Mouse (Mus musculus): Measurements from ENCODE around the gene Hist3h2ba. TPM values are rescaled to one million over a fixed set of nuclear protein-coding genes. Genes with fewer than 3 reads are reported as not detected.

The Hist3h2ba gene
- total RNA-seq, 2 experiments from 2014 or later, result 1.8 to 1.9 TPM

GRCm38 (mm10) chr11:58983691-58984341 is 35.1 kb downstream of the Hist3h2ba start:
- no peak for ATAC-seq (replicated peaks; ENCODE audit: poor library complexity)

GRCm38 (mm10) chr11:58984657-58985056 is 35.9 kb downstream of the Hist3h2ba start:
- ATAC-seq (replicated peaks; ENCODE audit: poor library complexity), result no peak

- no peak for ATAC-seq (replicated peaks; ENCODE audit: poor library complexity)
Observed at GRCm38 (mm10) chr11:58985299-58985917, 36.7 kb downstream of the Hist3h2ba start.

- ATAC-seq (replicated peaks; ENCODE audit: poor library complexity), result no peak
Observed at GRCm38 (mm10) chr11:58989166-58989565, 40.4 kb downstream of the Hist3h2ba start.

DNA sequence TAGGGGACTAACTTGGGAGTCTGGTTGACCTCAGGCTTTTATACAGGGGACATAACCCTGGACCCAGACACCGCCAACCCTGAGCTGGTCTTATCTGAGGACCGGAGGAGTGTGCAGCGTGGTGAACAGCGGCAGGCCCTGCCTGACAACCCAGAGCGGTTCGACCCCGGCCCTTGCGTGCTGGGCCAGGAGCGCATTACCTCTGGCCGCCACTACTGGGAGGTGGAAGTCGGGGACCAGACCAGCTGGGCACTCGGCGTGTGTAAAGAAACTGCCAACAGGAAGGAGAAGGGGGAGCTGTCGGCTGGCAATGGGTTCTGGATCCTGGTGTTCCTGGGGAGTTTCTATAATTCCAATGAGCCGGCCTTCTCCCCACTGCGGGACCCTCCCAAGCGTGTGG is 41.4 kb downstream of the Hist3h2ba start:
- no peak for ATAC-seq (replicated peaks; ENCODE audit: poor library complexity)

- ATAC-seq (replicated peaks; ENCODE audit: poor library complexity), result no peak
Observed at GRCm38 (mm10) chr11:58990794-58991193, 42.1 kb downstream of the Hist3h2ba start.

DNA sequence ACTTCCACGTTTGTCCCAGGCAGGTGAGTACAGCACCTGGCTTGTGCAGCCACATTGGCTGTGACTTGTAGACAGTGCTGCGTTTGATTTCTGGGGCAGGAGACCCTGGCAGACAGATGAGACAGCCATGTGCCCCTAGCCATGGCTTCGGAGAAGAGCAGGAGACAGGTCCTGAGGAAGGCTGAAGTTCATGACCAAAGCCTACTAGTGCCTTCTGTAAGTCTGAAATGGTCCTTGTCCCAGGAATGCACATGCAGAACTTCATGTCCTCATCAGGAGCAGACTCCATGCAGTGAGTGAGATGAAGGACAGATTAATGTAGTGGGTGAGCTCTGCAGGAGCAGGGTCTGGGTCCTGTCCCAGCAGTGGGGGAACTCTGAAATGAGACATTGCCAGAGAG is 43.2 kb downstream of the Hist3h2ba start:
- ATAC-seq (replicated peaks; ENCODE audit: poor library complexity), result no peak

GRCm38 (mm10) chr11:58993091-58993670 is 44.5 kb downstream of the Hist3h2ba start:
- no peak for ATAC-seq (replicated peaks; ENCODE audit: poor library complexity)

DNA sequence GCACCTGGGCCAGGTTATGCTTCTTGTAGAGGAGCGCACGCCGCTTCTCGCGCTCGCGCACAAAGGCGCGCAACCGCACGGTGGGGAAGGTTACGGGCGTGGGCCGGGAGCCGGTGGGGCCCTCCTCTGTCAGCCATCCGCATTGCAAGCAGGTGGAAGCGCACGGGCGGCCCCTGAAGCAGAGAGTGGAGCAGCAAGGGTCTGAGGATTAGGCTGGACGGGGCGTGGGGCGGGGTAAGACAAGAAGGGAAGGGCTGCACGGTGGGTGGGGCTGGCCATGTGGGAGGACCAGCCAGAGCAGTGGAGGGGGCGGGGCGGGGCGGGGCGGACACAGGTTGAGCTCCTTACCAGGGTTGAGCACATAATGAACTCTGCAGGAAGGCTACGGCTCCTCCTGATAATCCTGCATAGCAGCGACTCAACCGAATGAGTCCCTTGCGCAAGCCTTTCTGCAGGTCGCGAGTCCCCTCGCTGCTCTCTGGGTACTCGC is 45.7 kb downstream of the Hist3h2ba start:
- peak; percentile 63 for ATAC-seq (replicated peaks; ENCODE audit: poor library complexity)

DNA sequence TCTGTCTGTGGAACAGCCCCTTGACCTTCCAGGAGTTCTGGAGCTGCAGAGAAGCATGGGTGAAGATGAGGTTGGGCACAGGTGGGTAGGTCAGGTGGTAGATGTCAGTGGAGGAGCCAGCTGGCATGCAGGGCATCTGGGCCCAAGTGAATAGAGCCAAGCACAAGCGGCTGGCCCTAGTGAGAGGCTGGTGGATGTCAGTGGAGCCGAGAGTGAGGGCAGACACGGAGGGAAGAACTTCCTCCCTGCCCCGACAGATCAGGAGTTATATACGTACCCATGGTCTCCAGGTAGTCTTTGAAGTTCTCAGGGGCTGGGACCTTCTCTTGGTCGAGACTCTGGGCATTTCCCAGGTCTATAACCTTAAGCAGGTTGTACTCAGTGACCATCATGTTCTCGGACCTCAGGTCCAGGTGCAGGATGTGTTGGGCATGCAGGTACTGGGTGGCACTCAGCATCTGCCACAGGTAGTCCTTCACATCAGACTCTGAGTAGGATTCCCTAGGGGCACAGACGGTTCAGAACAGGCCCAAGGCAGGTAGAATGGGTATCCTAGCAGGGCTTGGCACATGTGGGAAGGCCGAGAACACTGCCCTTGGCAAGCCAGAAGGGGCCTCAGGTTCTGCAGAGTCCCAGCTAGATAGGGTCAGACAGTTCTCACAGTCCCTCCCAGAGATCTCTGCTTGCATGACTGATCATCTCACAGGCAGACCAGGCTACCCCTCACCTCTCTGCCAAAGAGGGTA is 46.5 kb downstream of the Hist3h2ba start:
- ATAC-seq (replicated peaks; ENCODE audit: poor library complexity), result no peak

- peak; percentile 66 for ATAC-seq (replicated peaks; ENCODE audit: poor library complexity)
Observed at GRCm38 (mm10) chr11:58995807-58996370, 47.2 kb downstream of the Hist3h2ba start.

- no peak for ATAC-seq (replicated peaks; ENCODE audit: poor library complexity)
Observed at GRCm38 (mm10) chr11:58997541-58997940, 48.8 kb downstream of the Hist3h2ba start.

Other genes with a start within 250 kb of the Hist3h2ba start
- gene Olfr319, start 249.8 kb upstream of the Hist3h2ba start, total RNA-seq (2015), result not detected in 2 replicates
- not detected in 2 replicates for gene Olfr319, start 249.8 kb upstream of the Hist3h2ba start, total RNA-seq (2017)
- gene Olfr318, start 224.9 kb upstream of the Hist3h2ba start, total RNA-seq (2015), result not detected in 2 replicates
- gene Olfr318, start 224.9 kb upstream of the Hist3h2ba start, total RNA-seq (2017), result not detected in 2 replicates
- gene Olfr317, start 209.7 kb upstream of the Hist3h2ba start, total RNA-seq (2015), result not detected in 2 replicates
- not detected in 2 replicates for gene Olfr317, start 209.7 kb upstream of the Hist3h2ba start, total RNA-seq (2017)
- not detected in 2 replicates for gene Olfr316, start 196.2 kb upstream of the Hist3h2ba start, total RNA-seq (2015)
- gene Olfr316, start 196.2 kb upstream of the Hist3h2ba start, total RNA-seq (2017), result not detected in 2 replicates
- gene Olfr315, start 175.7 kb upstream of the Hist3h2ba start, total RNA-seq (2015), result not detected in 2 replicates
- not detected in 2 replicates for gene Olfr315, start 175.7 kb upstream of the Hist3h2ba start, total RNA-seq (2017)
- not detected in 2 replicates for gene Olfr314, start 166.0 kb upstream of the Hist3h2ba start, total RNA-seq (2015)
- gene Olfr314, start 166.0 kb upstream of the Hist3h2ba start, total RNA-seq (2017), result not detected in 2 replicates
- gene Fam183b, start 147.0 kb upstream of the Hist3h2ba start, total RNA-seq (2015), result not detected in 2 replicates
- not detected in 2 replicates for gene Fam183b, start 147.0 kb upstream of the Hist3h2ba start, total RNA-seq (2017)
- gene Olfr313, start 133.9 kb upstream of the Hist3h2ba start, total RNA-seq (2015), result not detected in 2 replicates
- gene Olfr313, start 133.9 kb upstream of the Hist3h2ba start, total RNA-seq (2017), result not detected in 2 replicates
- not detected in 2 replicates for gene Olfr312, start 119.7 kb upstream of the Hist3h2ba start, total RNA-seq (2015)
- gene Olfr312, start 119.7 kb upstream of the Hist3h2ba start, total RNA-seq (2017), result not detected in 2 replicates
- gene Olfr311, start 109.7 kb upstream of the Hist3h2ba start, total RNA-seq (2015), result not detected in 2 replicates
- not detected in 2 replicates for gene Olfr311, start 109.7 kb upstream of the Hist3h2ba start, total RNA-seq (2017)
- gene Gm12258, start 101.8 kb upstream of the Hist3h2ba start, total RNA-seq (2015), result 0.90 and 1.1 TPM in 2 replicates
- 2.0 and 3.0 TPM in 2 replicates for gene Gm12258, start 101.8 kb upstream of the Hist3h2ba start, total RNA-seq (2017)
- gene 2810021J22Rik, start 81.7 kb upstream of the Hist3h2ba start, total RNA-seq (2015), result 1.9 and 3.7 TPM in 2 replicates
- gene 2810021J22Rik, start 81.7 kb upstream of the Hist3h2ba start, total RNA-seq (2017), result 2.9 and 5.0 TPM in 2 replicates
- 23.9 and 29.2 TPM in 2 replicates for gene Zfp39, start 44.7 kb upstream of the Hist3h2ba start, total RNA-seq (2015)
- 7.9 and 9.5 TPM in 2 replicates for gene Zfp39, start 44.7 kb upstream of the Hist3h2ba start, total RNA-seq (2017)
- gene Btnl10, start 31.0 kb upstream of the Hist3h2ba start, total RNA-seq (2015), result 1.4 and 1.5 TPM in 2 replicates
- 1.8 and 1.9 TPM in 2 replicates for gene Btnl10, start 31.0 kb upstream of the Hist3h2ba start, total RNA-seq (2017)
- 65.8 and 66.4 TPM in 2 replicates for gene Rnf187, start 10.0 kb upstream of the Hist3h2ba start, total RNA-seq (2015)
- 70.6 and 83.6 TPM in 2 replicates for gene Rnf187, start 10.0 kb upstream of the Hist3h2ba start, total RNA-seq (2017)
- gene Hist3h2a, start 5.8 kb downstream of the Hist3h2ba start, total RNA-seq (2015), result 19.4 and 20.2 TPM in 2 replicates
- 223 and 238 TPM in 2 replicates for gene Hist3h2a, start 5.8 kb downstream of the Hist3h2ba start, total RNA-seq (2017)
- 0.10 TPM in 1 of 2 replicates, not detected in the other for gene Trim17, start 5.8 kb downstream of the Hist3h2ba start, total RNA-seq (2015)
- not detected in 2 replicates for gene Trim17, start 5.8 kb downstream of the Hist3h2ba start, total RNA-seq (2017)
- gene Trim11, start 29.2 kb downstream of the Hist3h2ba start, total RNA-seq (2015), result 24.0 and 25.0 TPM in 2 replicates
- 25.9 and 32.8 TPM in 2 replicates for gene Trim11, start 29.2 kb downstream of the Hist3h2ba start, total RNA-seq (2017)
- 0.07 TPM in 1 of 2 replicates, not detected in the other for gene Obscn, start 187.5 kb downstream of the Hist3h2ba start, total RNA-seq (2015)
- under 0.01 TPM in 1 of 2 replicates, not detected in the other for gene Obscn, start 187.5 kb downstream of the Hist3h2ba start, total RNA-seq (2017)
- 2.8 and 3.6 TPM in 2 replicates for gene Iba57, start 214.8 kb downstream of the Hist3h2ba start, total RNA-seq (2015)
- gene Iba57, start 214.8 kb downstream of the Hist3h2ba start, total RNA-seq (2017), result 3.5 and 4.6 TPM in 2 replicates
- not detected in 2 replicates for gene Gjc2, start 234.3 kb downstream of the Hist3h2ba start, total RNA-seq (2015)
- gene Gjc2, start 234.3 kb downstream of the Hist3h2ba start, total RNA-seq (2017), result not detected in 2 replicates
- gene Guk1, start 243.3 kb downstream of the Hist3h2ba start, total RNA-seq (2015), result 61.9 and 62.8 TPM in 2 replicates
- 29.9 and 34.7 TPM in 2 replicates for gene Guk1, start 243.3 kb downstream of the Hist3h2ba start, total RNA-seq (2017)